Mouse (Mus musculus) bone marrow macrophage, adult 2 months (primary cell): ENCODE measurements around the gene Rgs7bp. TPM values are rescaled to one million over a fixed set of nuclear protein-coding genes. Genes with fewer than 3 reads are reported as not detected.

Source experiments
- H3K27ac ChIP-seq: 2 replicates; pipeline ENCODE4 v1.5.1; 2012; ENCODE audit warnings: low read depth, low read length; ENCODE audit not compliant: insufficient read depth
- H3K4me1 ChIP-seq: 2 replicates; pipeline ENCODE4 v1.6.1; 2012; ENCODE audit warnings: low read length; ENCODE audit not compliant: control insufficient read depth, insufficient read depth
- H3K4me3 ChIP-seq: 2 replicates; pipeline ENCODE4 v1.5.1; 2012; ENCODE audit warnings: mild to moderate bottlenecking, low read length, moderate library complexity; ENCODE audit not compliant: insufficient read depth
- CTCF ChIP-seq: IDR thresholded peaks from 2 replicates; pipeline ENCODE4 v1.5.1; 2012; ENCODE audit warnings: low read depth, mild to moderate bottlenecking, low read length, moderate library complexity
- POLR2A ChIP-seq: IDR thresholded peaks from 2 replicates; pipeline ENCODE4 v1.6.1; 2012; ENCODE audit warnings: mild to moderate bottlenecking, low read depth, low read length, borderline replicate concordance
- polyA plus RNA-seq: library from polyadenylated mRNA; stranded (reverse); fragments of >200 nt; gene quantifications from 2 replicates; pipeline ENCODE4 v1.2.4, GENCODE M21; 2012; ENCODE audit not compliant: missing spikeins, insufficient read depth, insufficient read length

The Rgs7bp gene
- polyA plus RNA-seq, 1 experiment, result 0.11 TPM

DNA sequence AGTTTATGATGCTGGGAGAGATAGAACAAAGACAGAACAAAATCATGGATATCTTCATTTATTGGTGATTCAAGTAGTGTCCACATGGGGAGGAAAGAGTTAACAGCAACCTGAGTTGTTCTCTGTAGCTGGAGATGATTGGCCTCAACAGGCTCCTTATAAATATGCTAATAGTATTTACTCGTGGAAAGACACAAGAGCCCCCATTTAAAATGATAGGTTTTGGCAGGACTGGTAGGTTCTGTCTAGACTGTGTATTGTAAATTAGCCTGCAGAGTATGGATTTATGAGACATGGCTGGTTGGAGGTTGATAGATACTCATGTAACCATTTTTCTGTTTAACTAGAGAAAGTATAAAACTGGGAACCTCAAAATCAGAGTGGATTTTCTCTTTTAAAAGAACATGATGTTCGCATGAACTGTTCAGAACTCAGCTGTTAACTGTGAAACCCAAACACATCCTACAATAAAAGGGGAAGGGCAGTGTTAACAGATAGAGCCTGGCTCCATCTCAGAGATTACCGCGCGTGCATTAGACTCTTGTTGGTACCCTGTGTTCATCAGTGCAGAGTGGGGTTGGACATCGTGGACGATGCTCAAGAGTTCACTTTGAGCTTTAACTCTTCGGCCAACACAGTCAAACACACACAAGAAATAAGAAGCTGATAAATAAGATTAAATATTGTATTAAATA, 38.9 kb downstream of the Rgs7bp start:
- Histone ChIP-seq H3K4me3 (no peak overlapping the region), H3K27ac (no peak overlapping the region), H3K4me1 (no peaks in the 10 kb centered on the region)
- TF ChIP-seq CTCF (no peak), POLR2A (no peak)

DNA sequence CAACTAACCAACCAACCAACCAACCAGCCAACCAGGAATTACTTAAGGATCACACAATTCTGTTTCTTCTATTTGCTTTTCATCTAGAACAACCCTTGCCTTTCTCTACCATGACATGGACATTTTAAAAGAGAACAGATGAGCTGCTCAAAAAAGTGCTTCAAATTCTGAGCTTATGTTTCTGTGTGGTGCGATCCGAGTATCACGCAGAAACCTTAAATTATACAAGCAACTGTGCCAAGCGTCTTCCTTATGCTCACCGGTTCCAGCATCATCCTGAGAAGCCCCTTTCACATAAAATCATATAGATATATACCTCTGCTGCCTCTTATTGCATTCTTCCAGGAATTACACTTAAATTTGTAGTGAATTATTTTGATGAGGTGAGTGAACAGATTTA, 43.4 kb downstream of the Rgs7bp start:
- Histone ChIP-seq H3K27ac (no peak overlapping the region), H3K4me3 (no peak overlapping the region), H3K4me1 (no peaks in the 10 kb centered on the region)
- no peak for TF ChIP-seq CTCF
- TF ChIP-seq POLR2A, result no peak

DNA sequence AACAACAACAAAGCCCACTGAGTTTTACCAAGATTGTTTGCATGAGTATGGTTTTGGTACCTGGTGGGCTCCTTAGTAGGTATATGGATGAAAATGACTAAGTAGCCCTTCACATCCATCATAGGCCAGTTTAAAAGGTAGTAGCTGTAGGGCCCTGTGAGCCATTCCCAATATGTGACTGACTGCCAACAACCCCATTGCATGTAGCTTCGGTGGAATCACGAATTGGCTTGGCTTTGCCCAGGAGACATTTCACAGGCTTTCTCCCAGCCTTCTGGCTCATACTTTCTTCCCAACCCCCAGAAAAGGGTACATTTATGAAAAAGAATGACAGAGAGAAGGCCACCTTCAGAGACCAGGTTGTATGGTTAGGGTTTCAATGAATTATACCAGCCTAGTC, 45.8 kb downstream of the Rgs7bp start:
- Histone ChIP-seq H3K4me1 (no peaks in the 10 kb centered on the region), H3K4me3 (no peak overlapping the region), H3K27ac (no peak overlapping the region)
- TF ChIP-seq POLR2A, result no peak
- TF ChIP-seq CTCF, result no peak

DNA sequence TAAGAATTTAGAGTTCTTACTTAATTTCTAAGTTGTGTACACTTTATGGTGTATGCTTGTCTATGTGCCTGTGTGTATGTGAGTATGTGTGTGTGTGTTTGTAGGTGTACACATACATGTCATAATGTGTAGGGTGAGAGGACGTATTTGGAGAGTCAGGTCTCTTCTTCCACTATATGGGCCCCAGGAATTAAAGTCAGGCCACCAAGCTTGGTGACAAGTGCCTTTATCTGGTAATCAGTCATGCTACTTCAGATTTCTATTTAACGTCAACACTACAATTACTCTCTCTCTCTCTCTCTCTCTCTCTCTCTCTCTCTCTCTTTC, 51.9 kb downstream of the Rgs7bp start:
- TF ChIP-seq POLR2A (no peak), CTCF (no peak)
- H3K4me1 ChIP-seq, result no peaks in the 10 kb centered on the region
- H3K4me3 ChIP-seq, result no peak overlapping the region
- H3K27ac ChIP-seq, result no peak overlapping the region

DNA sequence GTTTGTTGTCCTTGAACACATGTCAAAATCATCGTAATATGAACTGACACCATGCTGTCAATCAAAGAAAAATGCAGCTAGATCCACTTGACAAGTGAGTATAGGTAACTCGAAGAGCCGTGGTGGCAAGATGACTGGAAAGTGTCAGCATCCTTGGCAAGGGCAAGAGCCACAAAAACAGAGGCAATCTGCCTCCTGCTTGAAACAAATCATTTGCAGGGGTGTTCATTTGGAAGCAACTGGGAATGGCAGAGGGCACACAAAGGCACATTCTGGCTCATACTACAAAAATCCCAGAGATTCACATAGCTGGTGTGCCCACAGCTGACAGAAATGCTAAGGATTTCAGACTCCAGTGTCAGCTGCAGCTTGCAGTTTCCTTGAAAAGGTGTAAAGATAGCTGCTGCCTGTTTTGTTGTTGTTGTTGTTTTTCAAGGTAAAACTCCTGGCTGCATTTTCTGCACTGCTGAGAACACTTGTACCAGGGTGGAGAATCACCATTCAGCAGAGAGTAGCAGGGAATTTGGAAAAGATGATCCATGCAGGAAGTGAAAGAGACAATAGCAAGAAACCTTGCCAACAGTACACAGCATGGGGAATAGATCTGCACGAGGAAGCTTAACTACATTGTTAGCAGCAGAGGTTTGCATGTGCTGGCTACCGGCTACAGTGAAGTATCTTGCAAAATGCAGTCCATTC, 52.4 kb downstream of the Rgs7bp start:
- H3K27ac ChIP-seq, result no peak overlapping the region
- TF ChIP-seq POLR2A (no peak), CTCF (no peak)
- H3K4me1 ChIP-seq, result no peaks in the 10 kb centered on the region
- no peak overlapping the region for H3K4me3 ChIP-seq

- Histone ChIP-seq H3K4me1 (no peaks in the 10 kb centered on the region), H3K4me3 (no peak overlapping the region), H3K27ac (no peak overlapping the region)
- TF ChIP-seq CTCF, result no peak
- TF ChIP-seq POLR2A, result no peak
These were observed 53.0 kb downstream of the Rgs7bp start for GRCm38 (mm10) chr13:105001714-105002113.

- TF ChIP-seq CTCF (no peak), POLR2A (no peak)
- Histone ChIP-seq H3K4me3 (no peak overlapping the region), H3K4me1 (peaks cover 5% of the 10 kb centered on the region; the same call in 1 of the 2 replicates), H3K27ac (no peak overlapping the region)
These were observed 65.9 kb downstream of the Rgs7bp start for GRCm38 (mm10) chr13:104988811-104989258.

DNA sequence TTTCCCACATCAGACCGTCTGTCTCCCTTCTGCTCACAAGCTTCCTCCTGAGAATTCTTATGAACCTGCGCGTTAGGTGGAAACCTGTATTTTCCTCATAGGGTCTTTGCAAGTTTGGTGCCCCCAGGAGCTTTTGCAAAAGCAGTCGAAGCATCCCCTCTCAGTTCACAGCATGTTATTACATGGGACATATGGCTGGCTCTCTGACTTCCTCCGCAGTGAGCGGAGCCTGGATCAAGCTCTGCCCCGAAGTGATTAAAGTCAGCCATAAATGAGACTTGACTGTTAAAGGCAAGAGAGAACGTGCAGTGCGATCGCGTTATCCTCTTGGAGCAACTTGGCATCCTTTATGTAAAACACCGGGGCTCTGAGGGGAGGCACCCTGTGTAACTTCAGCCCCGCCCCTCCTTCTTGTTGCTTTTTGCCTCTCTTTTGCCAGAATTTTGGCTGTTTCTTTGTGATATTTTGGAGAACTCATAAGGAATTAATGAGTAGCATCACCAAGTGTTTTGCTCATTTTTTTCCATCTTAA, 66.7 kb downstream of the Rgs7bp start:
- H3K27ac ChIP-seq, result no peak overlapping the region
- TF ChIP-seq CTCF, result no peak
- no peak for TF ChIP-seq POLR2A
- H3K4me3 ChIP-seq, result no peak overlapping the region
- H3K4me1 ChIP-seq, result peaks cover 5% of the 10 kb centered on the region; the same call in 1 of the 2 replicates

DNA sequence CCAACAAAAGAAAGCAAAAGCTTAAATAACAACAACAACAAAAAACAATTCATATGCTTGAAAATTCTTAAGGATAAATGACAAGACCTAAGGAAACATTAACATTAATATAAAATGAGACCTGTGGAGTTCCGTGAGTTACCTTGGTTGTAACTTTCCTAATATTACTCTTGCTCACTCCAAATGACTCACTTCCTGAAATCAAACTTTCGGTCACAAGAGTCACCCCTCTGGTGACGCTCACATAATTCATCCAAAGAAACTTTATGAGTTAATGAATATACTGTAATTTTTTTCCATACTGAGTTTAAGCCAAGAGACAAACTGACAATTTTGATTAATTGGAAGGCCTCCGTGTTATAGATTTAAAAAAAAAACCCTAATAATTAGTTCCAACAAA, 69.0 kb downstream of the Rgs7bp start:
- no peak overlapping the region for H3K4me3 ChIP-seq
- TF ChIP-seq CTCF, result no peak
- TF ChIP-seq POLR2A, result no peak
- H3K4me1 ChIP-seq, result peaks cover 5% of the 10 kb centered on the region; the same call in 1 of the 2 replicates
- no peak overlapping the region for H3K27ac ChIP-seq

GRCm38 (mm10) chr13:104983989-104984388, 70.7 kb downstream of the Rgs7bp start:
- TF ChIP-seq CTCF (no peak), POLR2A (no peak)
- H3K4me3 ChIP-seq, result no peak overlapping the region
- no peak overlapping the region for H3K27ac ChIP-seq
- H3K4me1 ChIP-seq, result peaks cover 5% of the 10 kb centered on the region; the same call in 1 of the 2 replicates
